Mouse (Mus musculus) limb, embryonic 12.5 days (tissue): ENCODE measurements around the gene Ppp1r8. TPM values are rescaled to one million over a fixed set of nuclear protein-coding genes. Genes with fewer than 3 reads are reported as not detected.

Experiments used
- ATAC-seq: fragments of 200-750 bp; cut with Nextera tagmentation; 2 replicates; pipeline ENCODE4 v1.8.0; 2017; ENCODE audit warnings: low read depth, moderate TSS enrichment; ENCODE audit not compliant: insufficient number of reproducible peaks, insufficient read depth, low FRiP score, low TSS enrichment
- H3K27ac ChIP-seq: fragments of 300-500 bp; sonication (generic); 2 replicates; pipeline ENCODE4 v1.5.1; 2016; ENCODE audit warnings: mild to moderate bottlenecking, moderate library complexity
- H3K27me3 ChIP-seq: fragments of 300-500 bp; sonication (generic); 2 replicates; pipeline ENCODE4 v1.6.1; 2016; ENCODE audit warnings: mild to moderate bottlenecking, moderate library complexity
- H3K36me3 ChIP-seq: fragments of 300-500 bp; sonication (generic); 2 replicates; pipeline ENCODE4 v1.6.1; 2016; ENCODE audit warnings: mild to moderate bottlenecking, moderate library complexity
- H3K4me1 ChIP-seq: fragments of 300-500 bp; sonication (generic); replicated peaks from 2 replicates; pipeline ENCODE4 v1.6.1; 2016
- H3K4me2 ChIP-seq: fragments of 300-500 bp; sonication (generic); 2 replicates; pipeline ENCODE4 v1.6.1; 2016; ENCODE audit warnings: mild to moderate bottlenecking, moderate library complexity
- H3K4me3 ChIP-seq: fragments of 300-500 bp; sonication (generic); replicated peaks from 2 replicates; pipeline ENCODE4 v1.5.1; 2016; ENCODE audit warnings: mild to moderate bottlenecking
- H3K9ac ChIP-seq: fragments of 300-500 bp; sonication (generic); replicated peaks from 2 replicates; pipeline ENCODE4 v1.6.1; 2016; ENCODE audit warnings: mild to moderate bottlenecking, moderate library complexity
- H3K9me3 ChIP-seq: fragments of 300-500 bp; sonication (generic); 2 replicates; pipeline ENCODE4 v1.6.1; 2016; ENCODE audit warnings: mild to moderate bottlenecking, moderate library complexity
- WGBS: fragments of 180-500 bp; shearing (Covaris S2); methylation state at CpG from one replicate; pipeline ENCODE4 v1.1.7; 2016; 5-methylcytosine and 5-hydroxymethylcytosine counted together
- polyA plus RNA-seq: library from polyadenylated mRNA; unstranded; fragments of >200 nt; fragmentation: Nextera tagmentation; extraction: Ambion mirVana; gene quantifications from 2 replicates; pipeline ENCODE4 v1.2.1, GENCODE M21; 2016

The Ppp1r8 gene
- polyA plus RNA-seq, result 62.1 and 68.5 TPM in 2 replicates

- no peaks in the 10 kb centered on the region for H3K9me3 ChIP-seq
- H3K4me3 ChIP-seq, result peak within 1 kb of the TSS; percentile 90
- WGBS, result 1% methylated on average over 40 of the region's 40 CpGs
- ATAC-seq, result peak; percentile 99
- peak within 1 kb of the TSS; percentile 69 for H3K4me2 ChIP-seq
- H3K27me3 ChIP-seq, result no peaks in the 10 kb centered on the region
- peaks cover 16% of the 10 kb centered on the region for H3K4me1 ChIP-seq
- H3K36me3 ChIP-seq, result peaks cover 27% of the 10 kb centered on the region
- H3K9ac ChIP-seq, result peak within 1 kb of the TSS; percentile 93
- peak within 1 kb of the TSS; percentile 80 for H3K27ac ChIP-seq
Observed at GRCm38 (mm10) chr4:132842970-132843704, at the start of gene Ppp1r8. TSS of gene Ppp1r8 (minus strand) at chr4:132843169.

GRCm38 (mm10) chr4:132884844-132885374 lies 41.9 kb upstream of the Ppp1r8 start:
- H3K4me3 ChIP-seq, result peak overlapping the region; percentile 96
- peak overlapping the region; percentile 93 for H3K9ac ChIP-seq
- peaks cover 16% of the 10 kb centered on the region for H3K4me1 ChIP-seq
- H3K27me3 ChIP-seq, result no peaks in the 10 kb centered on the region
- H3K4me2 ChIP-seq, result peak overlapping the region; percentile 91
- no peak for ATAC-seq
- H3K27ac ChIP-seq, result peak overlapping the region; percentile 81
- peaks cover 11% of the 10 kb centered on the region for H3K36me3 ChIP-seq
- WGBS, result 16% methylated on average over 9 of the region's 9 CpGs
- no peaks in the 10 kb centered on the region for H3K9me3 ChIP-seq

GRCm38 (mm10) chr4:132884064-132884843 lies 41.3 kb upstream of the Ppp1r8 start, which contains the start of gene Stx12:
TSS of gene Stx12 (minus strand) at chr4:132884509.
- ATAC-seq, result peak; percentile 89
- H3K9ac ChIP-seq, result peak within 1 kb of the TSS; percentile 93
- under 1% methylated on average over 72 of the region's 72 CpGs for WGBS
- H3K9me3 ChIP-seq, result no peaks in the 10 kb centered on the region
- H3K27me3 ChIP-seq, result no peaks in the 10 kb centered on the region
- peaks cover 16% of the 10 kb centered on the region for H3K4me1 ChIP-seq
- H3K4me2 ChIP-seq, result peak within 1 kb of the TSS; percentile 91
- peaks cover 17% of the 10 kb centered on the region for H3K36me3 ChIP-seq
- peak within 1 kb of the TSS; percentile 84 for H3K27ac ChIP-seq
- peak within 1 kb of the TSS; percentile 96 for H3K4me3 ChIP-seq

GRCm38 (mm10) chr4:132883561-132884063 lies 40.6 kb upstream of the Ppp1r8 start:
- no peak; the same call in 1 of the 2 replicates for ATAC-seq

GRCm38 (mm10) chr4:132874363-132875097 lies 31.6 kb upstream of the Ppp1r8 start:
- no peak overlapping the region for H3K4me2 ChIP-seq
- H3K9ac ChIP-seq, result 0 out of 2 replicates have a peak overlapping the region, but pooled peaks have one; percentile 23
- ATAC-seq, result no peak
- no peaks in the 10 kb centered on the region for H3K9me3 ChIP-seq
- no peak overlapping the region for H3K4me3 ChIP-seq
- peaks cover 29% of the 10 kb centered on the region for H3K36me3 ChIP-seq
- H3K4me1 ChIP-seq, result no peaks in the 10 kb centered on the region
- no peaks in the 10 kb centered on the region for H3K27me3 ChIP-seq
- no peak overlapping the region for H3K27ac ChIP-seq
- 92% methylated on average over 7 of the region's 7 CpGs for WGBS

More at GRCm38 (mm10) chr4:132883561-132884063, 40.6 kb upstream of the Ppp1r8 start:
- H3K4me3 ChIP-seq, result peak overlapping the region; percentile 96
- H3K27me3 ChIP-seq, result no peaks in the 10 kb centered on the region
- peaks cover 16% of the 10 kb centered on the region for H3K4me1 ChIP-seq
- H3K36me3 ChIP-seq, result peaks cover 18% of the 10 kb centered on the region
- peak overlapping the region; percentile 84 for H3K27ac ChIP-seq
- no peaks in the 10 kb centered on the region for H3K9me3 ChIP-seq
- H3K4me2 ChIP-seq, result peak overlapping the region; percentile 91
- 1% methylated on average over 21 of the region's 21 CpGs for WGBS
- H3K9ac ChIP-seq, result peak overlapping the region; percentile 93

- 0 out of 2 replicates have a peak overlapping the region, but pooled peaks have one; percentile 23 for H3K9ac ChIP-seq
- H3K36me3 ChIP-seq, result peaks cover 33% of the 10 kb centered on the region
- H3K9me3 ChIP-seq, result no peaks in the 10 kb centered on the region
- no peak overlapping the region for H3K4me3 ChIP-seq
- H3K4me1 ChIP-seq, result no peaks in the 10 kb centered on the region
- H3K4me2 ChIP-seq, result no peak overlapping the region
- no peaks in the 10 kb centered on the region for H3K27me3 ChIP-seq
- WGBS, result 90% methylated on average over 11 of the region's 11 CpGs
- no peak for ATAC-seq
- H3K27ac ChIP-seq, result no peak overlapping the region
Observed at GRCm38 (mm10) chr4:132873481-132874362, 30.8 kb upstream of the Ppp1r8 start.

- 88% methylated on average over 3 of the region's 3 CpGs for WGBS
- no peak overlapping the region for H3K9ac ChIP-seq
- no peaks in the 10 kb centered on the region for H3K4me1 ChIP-seq
- H3K27ac ChIP-seq, result no peak overlapping the region
- peaks cover 52% of the 10 kb centered on the region for H3K36me3 ChIP-seq
- H3K27me3 ChIP-seq, result no peaks in the 10 kb centered on the region
- no peak overlapping the region for H3K4me3 ChIP-seq
- no peak for ATAC-seq
- H3K9me3 ChIP-seq, result no peaks in the 10 kb centered on the region
- H3K4me2 ChIP-seq, result no peak overlapping the region
Observed at GRCm38 (mm10) chr4:132871116-132871515, 28.1 kb upstream of the Ppp1r8 start.

- H3K27me3 ChIP-seq, result no peaks in the 10 kb centered on the region
- no peaks in the 10 kb centered on the region for H3K4me1 ChIP-seq
- WGBS, result 87% methylated on average over 2 of the region's 2 CpGs
- H3K9me3 ChIP-seq, result no peaks in the 10 kb centered on the region
- H3K27ac ChIP-seq, result no peak overlapping the region
- no peak for ATAC-seq
- H3K4me3 ChIP-seq, result no peak overlapping the region
- H3K4me2 ChIP-seq, result no peak overlapping the region
- peaks cover 87% of the 10 kb centered on the region for H3K36me3 ChIP-seq
- no peak overlapping the region for H3K9ac ChIP-seq
Observed at GRCm38 (mm10) chr4:132864856-132865255, 21.9 kb upstream of the Ppp1r8 start.

- Histone ChIP-seq H3K4me3 (no peak overlapping the region), H3K27me3 (no peaks in the 10 kb centered on the region), H3K4me1 (no peaks in the 10 kb centered on the region), H3K27ac (no peak overlapping the region), H3K36me3 (peaks cover 86% of the 10 kb centered on the region), H3K9ac (no peak overlapping the region), H3K9me3 (no peaks in the 10 kb centered on the region), H3K4me2 (no peak overlapping the region)
- no peak for ATAC-seq
- 92% methylated on average over 13 of the region's 13 CpGs for WGBS
Observed at GRCm38 (mm10) chr4:132863012-132863411, 20.0 kb upstream of the Ppp1r8 start.

GRCm38 (mm10) chr4:132860880-132861279 lies 17.9 kb upstream of the Ppp1r8 start:
- no peak overlapping the region for H3K9ac ChIP-seq
- no peaks in the 10 kb centered on the region for H3K4me1 ChIP-seq
- H3K9me3 ChIP-seq, result no peaks in the 10 kb centered on the region
- H3K27ac ChIP-seq, result no peak overlapping the region
- peaks cover 86% of the 10 kb centered on the region for H3K36me3 ChIP-seq
- 93% methylated on average over 1 of the region's 1 CpGs for WGBS
- ATAC-seq, result no peak
- H3K4me2 ChIP-seq, result no peak overlapping the region
- H3K27me3 ChIP-seq, result no peaks in the 10 kb centered on the region
- H3K4me3 ChIP-seq, result no peak overlapping the region
